Mouse (Mus musculus): Measurements from ENCODE around the gene Defb28. TPM values are rescaled to one million over a fixed set of nuclear protein-coding genes. Genes with fewer than 3 reads are reported as not detected.

Gene Defb28
- total and polyA plus RNA-seq, 2 experiments = not detected

DNA sequence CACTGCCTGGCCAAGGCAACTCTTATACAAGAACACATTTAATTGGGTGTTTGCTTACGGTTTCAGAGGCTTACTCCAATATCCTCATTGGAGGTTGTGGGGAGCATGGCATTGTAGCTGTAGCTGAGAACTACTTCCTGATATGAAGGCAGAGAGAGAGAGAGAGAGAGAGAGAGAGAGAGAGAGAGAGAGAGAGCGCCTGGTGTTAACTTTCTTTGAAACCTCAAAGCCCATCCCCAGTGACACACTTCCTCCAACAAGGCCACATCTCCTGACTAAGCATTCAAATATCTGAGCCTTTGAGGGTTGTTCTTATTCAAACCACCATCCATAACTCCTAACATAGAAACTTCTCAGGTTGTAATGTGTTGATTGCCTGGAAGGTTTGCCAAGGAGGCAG is 14.1 kb upstream of the Defb28 start:
- DNase-seq (ENCODE audit: extremely low read depth, low read depth, low spot score) = no peak
- WGBS = 67% methylated on average over 2 of the region's 2 CpGs
- no peaks in the 10 kb centered on the region for H3K27me3 ChIP-seq (ENCODE audit: control insufficient read depth, insufficient read depth, low read length)
- H3K4me1 ChIP-seq (ENCODE audit: control insufficient read depth, insufficient read depth, low read length) = no peaks in the 10 kb centered on the region
- no peak overlapping the region for H3K4me3 ChIP-seq (ENCODE audit: insufficient read depth, low read depth, low read length)
- no peak for TF ChIP-seq POLR2A (IDR thresholded peaks at IDR 0.05; ENCODE audit: extremely low read depth, insufficient read depth, low read length)
- no peak for TF ChIP-seq CTCF (IDR thresholded peaks at IDR 0.05; ENCODE audit: low read depth, low read length)
- no peak overlapping the region for H3K27ac ChIP-seq (replicated peaks; ENCODE audit: insufficient read depth, low read depth, low read length)
- no peak overlapping the region for H3K9ac ChIP-seq (ENCODE audit: low read depth, low read length)
- no peaks in the 10 kb centered on the region for H3K36me3 ChIP-seq (ENCODE audit: control insufficient read depth, insufficient read depth, low read length)
- no peaks in the 10 kb centered on the region for H3K79me2 ChIP-seq (ENCODE audit: control insufficient read depth, insufficient read depth, low read length)

DNA sequence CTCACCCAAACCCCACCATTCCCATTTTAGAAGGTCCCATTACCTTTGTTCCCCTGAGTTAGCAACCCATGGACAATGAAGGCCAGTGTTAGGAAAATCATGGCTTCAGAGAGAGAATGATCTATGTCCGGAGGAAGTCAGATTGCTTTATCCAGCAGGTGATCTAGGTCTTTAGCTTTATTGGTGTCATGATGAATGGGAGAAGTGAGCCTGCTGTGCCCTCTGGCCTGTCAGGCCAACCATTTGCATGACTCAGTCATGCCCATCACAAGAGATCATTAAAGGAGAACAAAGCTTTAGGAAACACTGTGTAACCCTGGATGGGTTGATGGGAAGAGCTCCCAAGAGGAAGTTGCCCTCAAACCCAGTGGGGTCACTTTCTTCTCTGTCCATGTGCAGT is 6.5 kb upstream of the Defb28 start, which contains the start of gene Defb26:
Gene Defb26, minus strand, starts transcription at position 101 of the 400 bp plus-strand sequence.
- 88% methylated on average over 1 of the region's 1 CpGs for WGBS
- no peak within 1 kb of the TSS for H3K4me3 ChIP-seq (ENCODE audit: insufficient read depth, low read depth, low read length)
- peaks cover 2% of the 10 kb centered on the region; the same call in 1 of the 2 replicates for H3K27me3 ChIP-seq (ENCODE audit: control insufficient read depth, insufficient read depth, low read length)
- no peak for DNase-seq (ENCODE audit: extremely low read depth, low read depth, low spot score)
- no peaks in the 10 kb centered on the region for H3K36me3 ChIP-seq (ENCODE audit: control insufficient read depth, insufficient read depth, low read length)
- H3K27ac ChIP-seq (replicated peaks; ENCODE audit: insufficient read depth, low read depth, low read length) = no peak within 1 kb of the TSS
- no peak within 1 kb of the TSS for H3K9ac ChIP-seq (ENCODE audit: low read depth, low read length)
- H3K4me1 ChIP-seq (ENCODE audit: control insufficient read depth, insufficient read depth, low read length) = no peaks in the 10 kb centered on the region
- H3K79me2 ChIP-seq (ENCODE audit: control insufficient read depth, insufficient read depth, low read length) = no peaks in the 10 kb centered on the region
- TF ChIP-seq POLR2A (IDR thresholded peaks at IDR 0.05; ENCODE audit: extremely low read depth, insufficient read depth, low read length) = no peak
- TF ChIP-seq CTCF (IDR thresholded peaks at IDR 0.05; ENCODE audit: low read depth, low read length) = no peak

DNA sequence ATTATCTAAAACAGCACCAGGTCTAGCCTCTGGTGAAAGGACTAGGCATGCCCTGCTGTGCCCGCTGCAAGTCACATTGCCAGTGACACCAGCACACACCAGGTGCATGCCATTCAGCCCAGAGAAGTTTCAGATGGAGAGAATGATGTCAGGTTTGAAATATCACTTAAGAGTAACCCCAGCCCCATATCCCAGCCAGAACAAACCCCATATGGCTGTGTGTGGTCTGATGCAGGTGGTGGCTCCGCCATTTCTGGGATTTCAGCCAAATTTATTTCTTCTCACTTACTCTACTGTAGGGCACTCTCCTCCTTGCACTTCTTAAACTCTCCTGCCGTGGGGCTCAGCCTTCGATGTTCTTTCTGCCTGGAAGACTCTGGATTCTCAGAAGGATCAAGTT is 2.0 kb upstream of the Defb28 start:
- H3K4me3 ChIP-seq (ENCODE audit: insufficient read depth, low read depth, low read length) = no peak overlapping the region
- TF ChIP-seq CTCF (IDR thresholded peaks at IDR 0.05; ENCODE audit: low read depth, low read length) (no peak), POLR2A (IDR thresholded peaks at IDR 0.05; ENCODE audit: extremely low read depth, insufficient read depth, low read length) (no peak)
- H3K27me3 ChIP-seq (ENCODE audit: control insufficient read depth, insufficient read depth, low read length) = peaks cover 2% of the 10 kb centered on the region; the same call in 1 of the 2 replicates
- H3K36me3 ChIP-seq (ENCODE audit: control insufficient read depth, insufficient read depth, low read length) = no peaks in the 10 kb centered on the region
- H3K4me1 ChIP-seq (ENCODE audit: control insufficient read depth, insufficient read depth, low read length) = no peaks in the 10 kb centered on the region
- WGBS = 86% methylated on average over 4 of the region's 4 CpGs
- no peak for DNase-seq (ENCODE audit: extremely low read depth, low read depth, low spot score)
- no peaks in the 10 kb centered on the region for H3K79me2 ChIP-seq (ENCODE audit: control insufficient read depth, insufficient read depth, low read length)
- H3K27ac ChIP-seq (replicated peaks; ENCODE audit: insufficient read depth, low read depth, low read length) = no peak overlapping the region
- no peak overlapping the region for H3K9ac ChIP-seq (ENCODE audit: low read depth, low read length)

DNA sequence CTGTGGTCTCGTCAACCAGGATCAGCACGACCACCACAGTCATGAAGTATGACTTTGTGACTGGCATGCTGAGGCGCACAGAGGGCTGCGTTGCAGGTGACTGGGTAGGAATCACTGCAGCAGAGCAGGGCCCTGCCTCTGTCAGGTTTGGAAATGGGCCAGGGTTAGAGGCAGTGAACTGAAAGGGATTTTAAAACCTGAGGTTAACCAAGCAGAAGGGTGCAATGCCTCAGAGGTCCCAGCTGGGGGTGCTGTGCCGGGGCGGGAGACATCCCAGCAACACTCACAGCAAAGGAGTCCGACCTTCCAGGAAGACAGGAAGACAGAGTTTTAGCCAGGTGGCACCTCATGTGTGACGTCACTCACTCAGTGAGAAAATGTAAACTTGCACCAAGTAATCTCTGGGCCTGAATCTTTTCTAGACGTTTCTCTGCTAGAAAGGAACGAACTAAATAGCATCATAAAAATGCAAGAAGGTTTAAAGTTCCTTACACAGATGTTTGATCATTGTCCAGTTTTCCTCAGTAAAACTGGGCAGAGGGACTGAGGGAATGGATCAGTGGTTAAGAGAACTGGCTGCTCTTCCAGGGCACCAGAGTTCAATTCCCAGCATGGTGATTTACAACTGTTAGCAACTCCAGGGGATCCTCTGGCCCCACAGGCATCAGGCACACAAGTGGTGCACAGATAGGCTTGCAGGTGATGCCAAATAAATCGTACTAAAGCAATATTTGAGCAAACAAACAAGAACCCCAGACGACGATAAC is 22.1 kb downstream of the Defb28 start, which contains the start of gene Defb29:
Gene Defb29, minus strand, starts transcription at position 155 of the 767 bp plus-strand sequence.
- Histone ChIP-seq H3K27me3 (ENCODE audit: control insufficient read depth, insufficient read depth, low read length) (no peaks in the 10 kb centered on the region), H3K79me2 (ENCODE audit: control insufficient read depth, insufficient read depth, low read length) (no peaks in the 10 kb centered on the region), H3K4me3 (ENCODE audit: insufficient read depth, low read depth, low read length) (no peak within 1 kb of the TSS), H3K36me3 (ENCODE audit: control insufficient read depth, insufficient read depth, low read length) (no peaks in the 10 kb centered on the region), H3K4me1 (ENCODE audit: control insufficient read depth, insufficient read depth, low read length) (no peaks in the 10 kb centered on the region), H3K9ac (ENCODE audit: low read depth, low read length) (no peak within 1 kb of the TSS), H3K27ac (replicated peaks; ENCODE audit: insufficient read depth, low read depth, low read length) (no peak within 1 kb of the TSS)
- TF ChIP-seq CTCF (IDR thresholded peaks at IDR 0.05; ENCODE audit: low read depth, low read length) (0 out of 2 replicates have a peak, but pooled peaks have one; percentile 26), POLR2A (IDR thresholded peaks at IDR 0.05; ENCODE audit: extremely low read depth, insufficient read depth, low read length) (no peak)
- DNase-seq (ENCODE audit: extremely low read depth, low read depth, low spot score) = no peak
- 54% methylated on average over 13 of the region's 13 CpGs for WGBS

DNA sequence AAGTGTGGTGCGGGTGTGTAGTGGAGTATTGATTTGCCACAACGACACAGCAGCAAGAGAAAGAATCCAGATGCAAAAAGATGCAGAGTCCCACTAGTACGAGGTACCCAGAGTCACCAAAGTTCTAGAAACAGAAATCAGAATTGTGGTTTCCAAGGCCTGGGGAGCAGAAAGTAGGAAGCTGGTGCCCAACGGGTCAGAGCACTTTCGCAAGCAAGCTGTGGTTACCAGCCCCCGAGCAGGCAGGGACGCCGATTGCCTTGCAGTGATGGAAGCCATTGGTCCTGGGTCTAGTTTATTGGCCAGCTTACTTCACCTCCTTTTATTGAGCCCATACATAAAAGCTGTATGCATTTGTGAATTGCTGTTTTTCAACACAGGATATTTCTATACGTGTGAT is 23.9 kb downstream of the Defb28 start:
- Histone ChIP-seq H3K27ac (replicated peaks; ENCODE audit: insufficient read depth, low read depth, low read length) (no peak overlapping the region), H3K9ac (ENCODE audit: low read depth, low read length) (no peak overlapping the region), H3K4me3 (ENCODE audit: insufficient read depth, low read depth, low read length) (no peak overlapping the region), H3K36me3 (ENCODE audit: control insufficient read depth, insufficient read depth, low read length) (no peaks in the 10 kb centered on the region), H3K79me2 (ENCODE audit: control insufficient read depth, insufficient read depth, low read length) (no peaks in the 10 kb centered on the region), H3K27me3 (ENCODE audit: control insufficient read depth, insufficient read depth, low read length) (no peaks in the 10 kb centered on the region), H3K4me1 (ENCODE audit: control insufficient read depth, insufficient read depth, low read length) (no peaks in the 10 kb centered on the region)
- no peak for DNase-seq (ENCODE audit: extremely low read depth, low read depth, low spot score)
- WGBS = 71% methylated on average over 9 of the region's 9 CpGs
- TF ChIP-seq CTCF (IDR thresholded peaks at IDR 0.05; ENCODE audit: low read depth, low read length) (no peak), POLR2A (IDR thresholded peaks at IDR 0.05; ENCODE audit: extremely low read depth, insufficient read depth, low read length) (no peak)

DNA sequence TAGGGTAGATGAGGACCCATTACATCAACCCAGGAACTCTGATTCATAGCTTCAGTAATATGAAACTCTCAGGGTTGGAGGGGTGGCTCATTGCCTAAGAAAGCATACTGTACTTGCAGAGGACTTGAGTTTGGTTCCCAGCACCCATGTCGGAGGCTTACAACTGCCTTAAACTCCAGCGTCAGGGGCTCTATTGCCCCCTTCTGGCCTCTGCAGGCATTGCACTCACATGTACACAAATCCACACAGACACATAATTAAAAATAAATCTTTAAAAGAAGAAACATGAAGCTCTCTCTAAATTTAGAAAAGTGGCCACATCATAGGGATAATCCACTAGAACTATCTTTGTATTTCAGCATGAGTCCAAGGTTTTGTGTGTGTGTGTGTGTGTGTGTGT is 24.8 kb downstream of the Defb28 start:
- H3K79me2 ChIP-seq (ENCODE audit: control insufficient read depth, insufficient read depth, low read length) = no peaks in the 10 kb centered on the region
- WGBS = 74% methylated on average over 2 of the region's 2 CpGs
- peaks cover 5% of the 10 kb centered on the region; the same call in 1 of the 2 replicates for H3K4me1 ChIP-seq (ENCODE audit: control insufficient read depth, insufficient read depth, low read length)
- H3K27me3 ChIP-seq (ENCODE audit: control insufficient read depth, insufficient read depth, low read length) = no peaks in the 10 kb centered on the region
- H3K4me3 ChIP-seq (ENCODE audit: insufficient read depth, low read depth, low read length) = no peak overlapping the region
- H3K9ac ChIP-seq (ENCODE audit: low read depth, low read length) = no peak overlapping the region
- no peak overlapping the region for H3K27ac ChIP-seq (replicated peaks; ENCODE audit: insufficient read depth, low read depth, low read length)
- no peaks in the 10 kb centered on the region for H3K36me3 ChIP-seq (ENCODE audit: control insufficient read depth, insufficient read depth, low read length)
- DNase-seq (ENCODE audit: extremely low read depth, low read depth, low spot score) = no peak
- TF ChIP-seq CTCF (IDR thresholded peaks at IDR 0.05; ENCODE audit: low read depth, low read length) (no peak), POLR2A (IDR thresholded peaks at IDR 0.05; ENCODE audit: extremely low read depth, insufficient read depth, low read length) (no peak)
